In genomic region chr8:11727651-11728481, GRCm38 (mm10) we compare ENCODE assay signal across 8 mouse cellular contexts. TPM values are rescaled to one million over a fixed set of nuclear protein-coding genes. Genes with fewer than 3 reads are reported as not detected.
A peak's percentile ranks its signal among the peaks of the same experiment; 100 is the strongest.
DNase-seq lines count a peak whose midpoint lies in the region; ATAC-seq and TF ChIP-seq lines count a peak whose summit lies in the region.

Arhgef7 (plus strand) TSS chr8:11727721.

- H3K4me2 ChIP-seq in forebrain, embryonic 16.5 days (ENCODE audit: low read length), result peak within 1 kb of the TSS; percentile 70
- peak within 1 kb of the TSS; percentile 53 for H3K4me2 ChIP-seq in liver, embryonic 14.5 days (ENCODE audit: low read depth)
- peak within 1 kb of the TSS; percentile 54 for H3K4me2 ChIP-seq in neural tube, embryonic 14.5 days (ENCODE audit: low read depth, low read length)

- no peaks in the 10 kb centered on the region for H3K9me3 ChIP-seq in forebrain, embryonic 16.5 days (ENCODE audit: control insufficient read depth, low read length)
- H3K9me3 ChIP-seq in liver, embryonic 14.5 days (ENCODE audit: control insufficient read depth, low read length), result no peaks in the 10 kb centered on the region
- H3K9me3 ChIP-seq in neural tube, embryonic 14.5 days (ENCODE audit: control insufficient read depth, low read length), result no peaks in the 10 kb centered on the region

- H3K4me3 ChIP-seq in forebrain, embryonic 16.5 days (replicated peaks; ENCODE audit: low read length), result peak within 1 kb of the TSS; percentile 65
- H3K4me3 ChIP-seq in liver, embryonic 14.5 days (ENCODE audit: insufficient read depth in 1 of 2, low read depth in 2 of 2, low read length in 2 of 2), result peak within 1 kb of the TSS; percentile 47 to 53
- H3K4me3 ChIP-seq in neural tube, embryonic 14.5 days (ENCODE audit: low read depth, low read length), result peak within 1 kb of the TSS; percentile 76

- intact Hi-C loops in heart, postnatal 14 days (cut with DNase I), result no loop called here

- no peak for TF ChIP-seq CTCF in liver, embryonic 14.5 days (IDR thresholded peaks at IDR 0.05; ENCODE audit: low read depth)

- peak; percentile 68 for DNase-seq in R1 (ENCODE audit: low read depth, low spot score)
- DNase-seq in cerebellum, adult 11-12 months, result peak; percentile 88
- DNase-seq in heart, postnatal 14 days, result peak; percentile 71 to 79
- DNase-seq in large intestine, adult 2 months (ENCODE audit: low read depth, low spot score), result no peak
- DNase-seq in liver, embryonic 14.5 days (ENCODE audit: low read depth in 3 of 3, low spot score in 3 of 3), result no peak
- no peak for DNase-seq in c-Kit-positive CD71-positive TER-119-positive erythroid progenitor cells, embryonic 14.5 days (ENCODE audit: low spot score)

- TF ChIP-seq EP300 in liver, embryonic 14.5 days (IDR thresholded peaks at IDR 0.05; ENCODE audit: low read depth), result no peak

- under 1% methylated on average over 102 of the region's 127 CpGs for WGBS in forebrain, embryonic 16.5 days
- WGBS in large intestine, adult 2 months, result 2% methylated on average over 127 of the region's 127 CpGs
- WGBS in liver, embryonic 14.5 days (ENCODE audit: insufficient replicate concordance), result under 1% methylated on average over 117 of the region's 127 CpGs
- under 1% methylated on average over 114 of the region's 127 CpGs for WGBS in neural tube, embryonic 14.5 days

- no peaks in the 10 kb centered on the region for H3K36me3 ChIP-seq in forebrain, embryonic 16.5 days (ENCODE audit: control insufficient read depth, insufficient read depth)
- no peaks in the 10 kb centered on the region for H3K36me3 ChIP-seq in liver, embryonic 14.5 days (replicated peaks; ENCODE audit: control insufficient read depth, insufficient read depth, low read depth)
- H3K36me3 ChIP-seq in neural tube, embryonic 14.5 days (ENCODE audit: control insufficient read depth, insufficient read depth, low read length), result no peaks in the 10 kb centered on the region

- H3K27me3 ChIP-seq in forebrain, embryonic 16.5 days (replicated peaks; ENCODE audit: control insufficient read depth, insufficient read depth, low read length), result 0 out of 2 replicates have a peak, but pooled peaks cover 5% of the 10 kb centered on the region
- H3K27me3 ChIP-seq in liver, embryonic 14.5 days (ENCODE audit: control insufficient read depth, insufficient read depth, low read length), result peaks cover 53% of the 10 kb centered on the region
- no peaks in the 10 kb centered on the region for H3K27me3 ChIP-seq in neural tube, embryonic 14.5 days (ENCODE audit: control insufficient read depth, insufficient read depth, low read length)

- peak within 1 kb of the TSS; percentile 93 for H3K9ac ChIP-seq in forebrain, embryonic 16.5 days (replicated peaks; ENCODE audit: low read depth, low read length)
- H3K9ac ChIP-seq in liver, embryonic 14.5 days (replicated peaks), result no peak within 1 kb of the TSS; the same call in 1 of the 2 replicates
- peak within 1 kb of the TSS; percentile 97 for H3K9ac ChIP-seq in neural tube, embryonic 14.5 days (replicated peaks; ENCODE audit: low read depth, low read length)

- H3K27ac ChIP-seq in forebrain, embryonic 16.5 days (ENCODE audit: low read length), result peak within 1 kb of the TSS; percentile 100
- H3K27ac ChIP-seq in liver, embryonic 14.5 days, result no peak within 1 kb of the TSS
- peak within 1 kb of the TSS; percentile 100 for H3K27ac ChIP-seq in neural tube, embryonic 14.5 days (ENCODE audit: low read depth, low read length)

- ATAC-seq in forebrain, embryonic 16.5 days, result peak; percentile 91
- ATAC-seq in liver, embryonic 14.5 days (ENCODE audit: insufficient read depth), result peak; percentile 51
- peak; percentile 88 for ATAC-seq in neural tube, embryonic 14.5 days (ENCODE audit: low read depth)

- peaks cover 31% of the 10 kb centered on the region for H3K4me1 ChIP-seq in forebrain, embryonic 16.5 days (replicated peaks; ENCODE audit: control insufficient read depth, insufficient read depth, low read length)
- no peaks in the 10 kb centered on the region for H3K4me1 ChIP-seq in liver, embryonic 14.5 days (replicated peaks; ENCODE audit: control insufficient read depth in 2 of 2, insufficient read depth in 2 of 2, low read length in 1 of 2)
- peaks cover 23% of the 10 kb centered on the region for H3K4me1 ChIP-seq in neural tube, embryonic 14.5 days (ENCODE audit: control insufficient read depth, insufficient read depth, low read length)

RNA-seq across cellular contexts. Expression of gene Arhgef7, which starts in this region (rescaled TPM):
- polyA plus RNA-seq in forebrain, embryonic 16.5 days (2015; fragmentation: Nextera tagmentation; extraction: Ambion mirVana), result 71.0 and 77.3 TPM in 2 replicates
- 100 to 1,000 TPM; 139 to 157 TPM for total RNA-seq in heart, postnatal 14 days (2021)
- polyA plus RNA-seq in large intestine, adult 2 months (2012; rRNA removed), result 19.9 and 26.1 TPM in 2 replicates
- 6.4 and 6.5 TPM in 2 replicates for polyA plus RNA-seq in liver, embryonic 14.5 days (2012; rRNA removed)
- polyA plus RNA-seq in liver, embryonic 14.5 days (2014; fragmentation: Nextera tagmentation; extraction: Ambion mirVana), result 7.0 and 8.0 TPM in 2 replicates
- 79.2 and 82.1 TPM in 2 replicates for polyA plus RNA-seq in neural tube, embryonic 14.5 days (2014; fragmentation: Nextera tagmentation; extraction: Ambion mirVana)

Comparison
In these comparisons a context has a peak if more than half of its experiments do, and no peak if none do; other contexts are left out.
1. DNase-seq: peak in R1 (single experiment), cerebellum, adult 11-12 months (single experiment) and heart, postnatal 14 days (2 of 2); none in large intestine, adult 2 months (single experiment), liver, embryonic 14.5 days (0 of 3) and c-Kit-positive CD71-positive TER-119-positive erythroid progenitor cells, embryonic 14.5 days (single experiment).
2. Peak in every context shown above with its lines, with median percentiles within 50 percentile points of each other: ATAC-seq, H3K4me2 ChIP-seq and H3K4me3 ChIP-seq.